Mouse (Mus musculus) neural tube, embryonic 14.5 days (tissue): Measurements from ENCODE around the gene Ap5s1. TPM values are rescaled to one million over a fixed set of nuclear protein-coding genes. Genes with fewer than 3 reads are reported as not detected.

ENCODE experiments used
- ATAC-seq: fragments of 200-750 bp; cut with Nextera tagmentation; 2 replicates; pipeline ENCODE4 v1.8.0; 2017; ENCODE audit warnings: low read depth, mild to moderate bottlenecking, moderate TSS enrichment, moderate library complexity
- H3K27ac ChIP-seq: fragments of 300-500 bp; sonication (generic); 2 replicates; pipeline ENCODE4 v1.5.1; 2014; ENCODE audit warnings: low read depth, mild to moderate bottlenecking, control low read depth, low read length, moderate library complexity, mixed read lengths
- H3K27me3 ChIP-seq: fragments of 300-500 bp; sonication (generic); 2 replicates; pipeline ENCODE4 v1.6.1; 2014; ENCODE audit warnings: low read length; ENCODE audit not compliant: control insufficient read depth, insufficient read depth
- H3K36me3 ChIP-seq: fragments of 300-500 bp; sonication (generic); 2 replicates; pipeline ENCODE4 v1.6.1; 2014; ENCODE audit warnings: low read length, mixed read lengths; ENCODE audit not compliant: control insufficient read depth, insufficient read depth
- H3K4me1 ChIP-seq: fragments of 300-500 bp; sonication (generic); 2 replicates; pipeline ENCODE4 v1.6.1; 2014; ENCODE audit warnings: low read length; ENCODE audit not compliant: control insufficient read depth, insufficient read depth
- H3K4me2 ChIP-seq: fragments of 300-500 bp; sonication (generic); 2 replicates; pipeline ENCODE4 v1.6.1; 2014; ENCODE audit warnings: mild to moderate bottlenecking, low read depth, low read length, control low read depth
- H3K4me3 ChIP-seq: fragments of 300-500 bp; sonication (generic); 2 replicates; pipeline ENCODE4 v1.5.1; 2014; ENCODE audit warnings: low read depth, low read length, control low read depth, mixed read lengths
- H3K9ac ChIP-seq: fragments of 300-500 bp; sonication (generic); replicated peaks from 2 replicates; pipeline ENCODE4 v1.6.1; 2014; ENCODE audit warnings: low read depth, mild to moderate bottlenecking, control low read depth, low read length, mixed read lengths
- H3K9me3 ChIP-seq: fragments of 300-500 bp; sonication (generic); 2 replicates; pipeline ENCODE4 v1.6.1; 2016; ENCODE audit warnings: low read length; ENCODE audit not compliant: control insufficient read depth
- WGBS: fragments of 180-500 bp; shearing (Covaris S2); extraction: QIAGEN DNeasy Blood & Tissue Kit; methylation state at CpG from one replicate; pipeline ENCODE4 v1.1.7; 2014; 5-methylcytosine and 5-hydroxymethylcytosine counted together
- polyA plus RNA-seq: library from polyadenylated mRNA; unstranded; fragments of >200 nt; fragmentation: Nextera tagmentation; extraction: Ambion mirVana; gene quantifications from 2 replicates; pipeline ENCODE4 v1.2.1, GENCODE M21; 2014

Gene Ap5s1
- polyA plus RNA-seq, 1 experiment from 2014 or later = 39.5 TPM

DNA sequence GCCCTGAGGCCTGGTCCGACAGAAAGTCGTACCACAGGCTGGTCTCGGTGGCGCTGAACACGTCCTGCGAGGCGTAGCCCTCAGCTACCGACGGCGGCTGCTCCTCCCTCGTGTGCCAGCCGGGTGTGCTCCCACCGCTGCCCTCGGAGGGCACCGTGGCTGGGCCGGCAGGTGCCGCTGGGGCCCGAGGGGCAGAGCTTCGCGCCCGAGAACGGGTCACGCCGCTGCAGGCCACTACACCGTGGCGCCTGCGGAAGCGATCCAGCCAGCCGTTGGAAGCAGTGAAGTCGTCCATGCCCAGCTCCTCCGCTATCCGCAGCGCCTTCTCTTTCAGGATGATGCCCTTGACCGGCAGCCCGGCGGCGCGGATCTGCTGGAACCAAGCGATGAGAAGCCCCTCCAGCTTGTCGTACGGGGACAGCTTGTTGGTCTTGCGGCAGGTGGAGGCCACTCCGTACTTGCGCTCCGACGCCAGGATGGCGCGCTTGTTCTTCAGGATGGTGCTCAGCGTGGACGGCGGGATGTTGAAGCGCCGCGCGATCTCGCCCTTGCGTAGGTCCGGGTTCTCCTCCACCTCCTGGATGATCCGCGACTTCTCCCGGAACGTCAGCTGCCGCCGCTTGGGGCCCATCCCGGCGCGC is 27.5 kb upstream of the Ap5s1 start:
- no peaks in the 10 kb centered on the region for H3K36me3 ChIP-seq
- H3K9ac ChIP-seq = peak overlapping the region; percentile 92
- peaks cover 31% of the 10 kb centered on the region for H3K4me1 ChIP-seq
- WGBS = under 1% methylated on average over 64 of the region's 67 CpGs
- H3K4me3 ChIP-seq = peak overlapping the region; percentile 85
- H3K9me3 ChIP-seq = no peaks in the 10 kb centered on the region
- no peaks in the 10 kb centered on the region for H3K27me3 ChIP-seq
- ATAC-seq = peak; percentile 70
- peak overlapping the region; percentile 97 for H3K27ac ChIP-seq
- H3K4me2 ChIP-seq = peak overlapping the region; percentile 98

DNA sequence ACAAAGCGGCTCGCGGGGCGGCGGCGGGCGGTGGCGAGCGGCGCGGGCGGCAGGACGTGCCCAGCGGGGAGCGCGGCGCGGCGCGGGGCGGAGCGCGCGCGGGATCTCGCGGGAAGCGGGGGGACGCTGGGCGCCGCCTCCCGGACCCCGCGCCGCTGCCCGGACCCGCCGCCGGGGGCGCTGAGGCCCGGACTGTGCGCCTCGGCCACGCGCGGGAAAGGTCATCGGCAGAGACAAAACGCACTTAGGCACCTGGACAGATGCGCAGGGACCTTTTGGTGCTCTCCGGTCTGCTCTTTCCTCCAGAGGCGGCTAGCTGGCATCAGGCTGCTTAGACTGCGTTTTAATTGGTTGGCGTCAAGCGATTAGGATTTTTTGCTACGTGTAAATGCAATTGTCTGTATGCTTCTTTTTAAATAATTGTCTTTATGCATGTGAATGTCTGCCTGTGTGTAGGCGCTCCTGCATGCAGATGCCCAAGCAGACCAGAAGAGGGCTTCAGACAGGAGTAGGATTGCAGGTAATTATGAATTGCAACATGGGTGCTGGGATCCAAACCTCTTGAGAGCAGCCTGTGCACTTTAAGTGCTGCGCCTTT is 26.8 kb upstream of the Ap5s1 start, which contains the start of gene Cenpb:
Cenpb (minus strand) TSS at position 78 of the 598 bp plus-strand sequence.
- no peaks in the 10 kb centered on the region for H3K9me3 ChIP-seq
- peak within 1 kb of the TSS; percentile 98 for H3K4me2 ChIP-seq
- H3K27me3 ChIP-seq = no peaks in the 10 kb centered on the region
- peaks cover 30% of the 10 kb centered on the region for H3K4me1 ChIP-seq
- H3K36me3 ChIP-seq = no peaks in the 10 kb centered on the region
- ATAC-seq = peak; percentile 89
- H3K4me3 ChIP-seq = peak within 1 kb of the TSS; percentile 85
- peak within 1 kb of the TSS; percentile 92 for H3K9ac ChIP-seq
- H3K27ac ChIP-seq = peak within 1 kb of the TSS; percentile 97
- WGBS = 3% methylated on average over 33 of the region's 57 CpGs

DNA sequence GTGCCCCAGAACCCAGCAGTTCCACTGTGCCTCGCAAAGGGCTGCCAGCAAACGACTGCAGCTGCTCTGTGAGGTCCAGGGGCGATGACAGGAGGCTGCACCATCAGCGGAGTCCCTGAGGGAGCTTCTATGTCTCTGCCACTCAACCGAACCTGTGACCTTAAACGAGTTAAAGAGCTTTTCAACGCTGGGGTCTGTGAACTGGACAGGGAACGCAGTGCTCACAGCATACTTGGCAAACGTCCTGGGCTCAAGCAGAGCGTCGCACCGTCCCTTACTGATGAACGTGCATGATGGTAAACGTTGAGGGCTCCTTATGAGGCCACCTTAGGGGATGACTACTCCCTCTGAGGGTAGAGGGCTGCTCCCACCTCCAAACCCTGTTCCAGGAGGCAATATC is 20.5 kb upstream of the Ap5s1 start:
- 1% methylated on average over 14 of the region's 14 CpGs for WGBS

DNA sequence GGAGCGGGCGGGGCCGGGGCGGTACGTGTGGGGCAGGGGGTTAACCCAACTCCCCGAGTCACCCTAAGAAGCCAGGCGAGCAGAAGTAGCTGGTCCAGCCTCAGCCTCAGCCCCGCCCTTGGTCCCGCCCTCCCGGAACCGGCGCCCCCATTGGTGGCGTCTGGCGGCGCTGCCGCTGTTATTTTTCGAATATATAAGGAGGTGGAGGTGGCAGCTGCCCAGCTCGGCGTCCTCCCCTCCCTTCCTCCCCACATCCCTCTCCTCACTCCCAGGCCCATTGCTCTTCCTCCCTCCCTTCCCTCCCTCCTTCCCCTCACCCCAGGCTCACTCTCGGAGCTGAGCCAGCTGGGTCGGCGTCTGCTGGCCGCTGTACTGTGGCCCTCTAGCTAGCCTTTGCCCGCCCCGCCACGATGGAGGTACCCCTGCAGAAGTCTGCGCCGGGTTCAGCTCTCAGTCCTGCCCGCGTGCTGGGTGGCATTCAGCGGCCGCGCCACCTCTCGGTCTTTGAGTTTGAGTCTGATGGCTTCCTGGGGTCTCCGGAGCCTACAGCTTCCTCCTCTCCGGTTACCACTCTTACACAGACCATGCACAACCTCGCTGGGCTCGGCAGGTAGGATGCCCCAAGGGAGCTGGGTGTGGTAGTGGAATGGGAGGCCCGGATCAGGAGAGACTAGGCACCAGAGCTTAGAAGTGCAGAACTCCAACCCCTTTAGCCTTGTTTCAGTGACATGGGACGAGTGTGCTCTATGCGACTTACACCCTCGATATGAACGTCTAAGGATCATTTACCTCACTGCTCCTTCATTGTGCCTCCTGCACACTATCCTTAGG is 19.9 kb upstream of the Ap5s1 start, which contains the start of the genes Cdc25b and Spef1:
Cdc25b (plus strand) TSS at position 179 of the 831 bp plus-strand sequence.
Spef1 (minus strand) TSS at position 512 of the 831 bp plus-strand sequence.
- no peaks in the 10 kb centered on the region for H3K4me1 ChIP-seq
- H3K4me2 ChIP-seq = peak within 1 kb of the TSS; percentile 73
- peak within 1 kb of the TSS; percentile 81 for H3K27ac ChIP-seq
- peak within 1 kb of the TSS; percentile 80 for H3K9ac ChIP-seq
- no peaks in the 10 kb centered on the region for H3K27me3 ChIP-seq
- ATAC-seq = peak; percentile 87
- under 1% methylated on average over 43 of the region's 43 CpGs for WGBS
- H3K36me3 ChIP-seq = no peaks in the 10 kb centered on the region
- no peaks in the 10 kb centered on the region for H3K9me3 ChIP-seq
- H3K4me3 ChIP-seq = peak within 1 kb of the TSS; percentile 61

More for the DNA sequence above, 20.5 kb upstream of the Ap5s1 start:
- H3K4me2 ChIP-seq = peak overlapping the region; percentile 73
- H3K4me3 ChIP-seq = peak overlapping the region; percentile 61
- no peaks in the 10 kb centered on the region for H3K27me3 ChIP-seq
- peak; percentile 1; the same call in 1 of the 2 replicates for ATAC-seq
- H3K36me3 ChIP-seq = no peaks in the 10 kb centered on the region
- H3K4me1 ChIP-seq = no peaks in the 10 kb centered on the region
- 0 out of 2 replicates have a peak overlapping the region, but pooled peaks have one; percentile 16 for H3K27ac ChIP-seq
- no peaks in the 10 kb centered on the region for H3K9me3 ChIP-seq
- H3K9ac ChIP-seq = peak overlapping the region; percentile 80

DNA sequence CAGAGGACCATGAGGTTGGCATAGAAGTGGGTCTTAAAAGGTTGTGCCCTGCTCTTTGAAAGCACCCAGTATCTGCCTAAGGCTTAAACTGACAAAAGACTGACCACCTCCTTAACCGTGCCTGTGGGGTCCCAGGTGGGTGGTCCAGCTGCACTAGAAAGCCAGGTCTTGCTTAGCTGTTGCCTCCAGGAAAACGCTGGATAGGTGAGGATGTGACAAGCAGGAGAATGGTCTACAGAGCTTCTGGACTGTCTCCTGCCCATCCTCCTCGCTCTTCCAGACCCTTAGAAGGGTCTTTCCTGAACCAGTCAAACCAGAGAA is 19.3 kb upstream of the Ap5s1 start:
- peak overlapping the region; percentile 61 for H3K4me3 ChIP-seq
- peak overlapping the region; percentile 81; the same call in 1 of the 2 replicates for H3K27ac ChIP-seq
- H3K9ac ChIP-seq = peak overlapping the region; percentile 80
- no peaks in the 10 kb centered on the region for H3K4me1 ChIP-seq
- no peaks in the 10 kb centered on the region for H3K9me3 ChIP-seq
- no peak for ATAC-seq
- no peaks in the 10 kb centered on the region for H3K27me3 ChIP-seq
- H3K4me2 ChIP-seq = peak overlapping the region; percentile 73
- 22% methylated on average over 3 of the region's 3 CpGs for WGBS
- H3K36me3 ChIP-seq = no peaks in the 10 kb centered on the region

DNA sequence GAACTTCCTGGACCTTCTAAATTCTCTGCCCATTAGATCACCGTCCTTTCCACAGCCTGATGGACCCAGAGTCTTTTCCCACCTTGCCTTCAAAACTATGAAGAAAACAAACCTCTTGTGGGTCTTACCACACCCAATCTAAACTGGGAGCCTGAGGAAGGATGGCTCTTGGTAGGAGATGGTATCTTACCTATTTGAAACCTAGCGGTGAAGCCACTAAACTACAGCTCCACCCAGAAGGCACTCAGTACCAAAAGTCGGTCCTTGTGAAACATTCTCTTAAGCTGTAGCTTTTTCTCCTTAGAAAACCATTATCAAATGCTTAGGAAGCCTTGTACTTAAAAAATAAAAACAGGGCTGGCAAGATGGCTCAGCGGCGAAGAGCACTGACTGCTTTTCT is 18.6 kb upstream of the Ap5s1 start:
- Histone ChIP-seq H3K9ac (no peak overlapping the region), H3K27me3 (no peaks in the 10 kb centered on the region), H3K36me3 (no peaks in the 10 kb centered on the region), H3K4me2 (peak overlapping the region; percentile 73; the same call in 1 of the 2 replicates), H3K4me1 (no peaks in the 10 kb centered on the region), H3K9me3 (no peaks in the 10 kb centered on the region), H3K4me3 (no peak overlapping the region), H3K27ac (no peak overlapping the region)
- ATAC-seq = no peak
- 90% methylated on average over 5 of the region's 5 CpGs for WGBS

DNA sequence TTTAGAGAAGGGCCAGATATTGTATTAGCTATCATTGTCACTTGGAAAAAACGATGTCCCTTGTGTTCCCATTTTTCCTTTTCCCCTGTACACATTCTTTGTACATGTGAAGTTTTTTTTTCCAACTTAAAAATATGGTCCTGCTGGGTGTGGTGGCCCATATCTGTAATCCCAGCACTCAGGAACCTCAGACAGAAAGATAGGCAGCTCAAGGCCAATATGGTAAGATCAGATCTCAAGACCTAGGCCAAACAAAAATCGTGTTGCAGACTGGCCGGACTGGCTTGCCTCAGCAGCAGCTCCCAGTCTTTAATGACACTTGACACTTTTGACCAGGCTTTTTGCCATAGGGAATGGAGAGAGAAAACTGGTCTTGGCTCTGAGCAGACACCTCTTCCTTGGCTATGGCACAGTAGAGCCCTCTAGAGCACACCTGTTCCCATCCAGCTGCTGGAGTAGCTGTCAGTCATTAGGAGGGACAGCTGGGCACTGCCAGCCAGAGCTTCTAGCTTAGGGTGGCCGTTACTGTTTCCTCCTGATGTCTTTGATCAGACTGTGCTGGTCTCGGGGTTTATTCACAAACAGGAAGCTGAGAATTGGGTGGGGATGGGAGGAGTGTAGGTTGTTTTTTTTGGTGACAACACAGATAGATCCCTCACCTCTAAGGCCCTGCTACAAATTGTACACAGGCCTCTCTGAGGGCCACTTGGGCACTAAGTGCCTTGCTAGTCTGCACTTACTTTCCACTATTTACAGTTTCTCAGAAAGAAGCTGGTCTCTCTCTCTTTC is 17.2 kb upstream of the Ap5s1 start:
- Histone ChIP-seq H3K27me3 (no peaks in the 10 kb centered on the region), H3K4me2 (no peak overlapping the region), H3K9ac (no peak overlapping the region), H3K36me3 (0 out of 2 replicates have a peak, but pooled peaks cover 2% of the 10 kb centered on the region), H3K4me1 (no peaks in the 10 kb centered on the region), H3K9me3 (no peaks in the 10 kb centered on the region), H3K4me3 (no peak overlapping the region), H3K27ac (peak overlapping the region; percentile 28; the same call in 1 of the 2 replicates)
- WGBS = 41% methylated on average over 5 of the region's 5 CpGs
- ATAC-seq = no peak

DNA sequence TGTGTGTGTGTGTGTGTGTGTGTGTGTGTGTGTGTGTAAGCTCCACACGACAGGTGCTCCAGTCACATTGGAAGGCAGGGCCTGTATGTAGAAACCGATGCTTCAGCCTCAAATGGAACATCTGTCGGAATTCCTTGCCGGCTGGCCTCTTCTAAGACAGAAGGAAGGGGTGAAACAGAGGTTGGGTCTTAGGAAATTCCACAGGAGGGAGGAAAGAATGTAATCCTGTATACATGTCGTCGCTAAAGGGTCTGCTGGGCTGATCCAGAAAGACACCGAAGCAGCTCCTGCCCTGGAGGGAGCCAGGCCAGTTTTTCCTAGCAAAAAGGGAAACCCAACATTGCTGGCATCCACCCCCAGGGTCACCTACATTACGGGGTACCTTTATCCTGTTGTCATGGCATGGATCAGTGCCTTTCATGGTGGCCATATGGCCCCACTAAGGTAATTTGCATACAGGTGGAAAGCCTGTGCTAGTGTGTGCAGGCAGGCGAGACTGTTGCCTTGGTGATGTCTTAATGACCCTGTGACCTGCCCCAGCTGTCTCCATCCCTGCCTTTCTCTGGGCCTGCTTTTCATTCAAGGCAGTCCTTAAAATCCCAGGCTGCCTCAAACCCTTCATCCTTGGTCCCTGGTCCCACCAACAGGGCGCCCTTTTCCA is 16.4 kb upstream of the Ap5s1 start:
- peak; percentile 61 for ATAC-seq
- Histone ChIP-seq H3K9me3 (no peaks in the 10 kb centered on the region), H3K27ac (peak overlapping the region; percentile 70; the same call in 1 of the 2 replicates), H3K4me3 (no peak overlapping the region), H3K4me1 (no peaks in the 10 kb centered on the region), H3K9ac (no peak overlapping the region), H3K27me3 (no peaks in the 10 kb centered on the region), H3K4me2 (no peak overlapping the region), H3K36me3 (0 out of 2 replicates have a peak, but pooled peaks cover 3% of the 10 kb centered on the region)
- 9% methylated on average over 10 of the region's 10 CpGs for WGBS
